Mouse (Mus musculus) gastrocnemius, postnatal 25 days (tissue): ENCODE measurements around the gene Gramd1c. TPM values are rescaled to one million over a fixed set of nuclear protein-coding genes. Genes with fewer than 3 reads are reported as not detected.

Source experiments
- DNase-seq: peaks from one replicate; pipeline ENCODE4 v3.0.0; 2022
- long read RNA-seq, 2 experiments: library from polyadenylated mRNA; stranded (forward); transcript quantifications; one replicate each; pipeline ENCODE4 v2.0.0; 2021
- total RNA-seq, 2 experiments: library from RNA; stranded (reverse); gene quantifications; 1 replicate in 1 of 2; 2 replicates in 1 of 2; pipeline ENCODE4 v1.2.3; 2021

The Gramd1c gene
- under 1 TPM; 0.28 to 0.29 TPM for total RNA-seq
- long read RNA-seq, experiment 1: 0 reads
- long read RNA-seq, experiment 2: 0 reads

DNA sequence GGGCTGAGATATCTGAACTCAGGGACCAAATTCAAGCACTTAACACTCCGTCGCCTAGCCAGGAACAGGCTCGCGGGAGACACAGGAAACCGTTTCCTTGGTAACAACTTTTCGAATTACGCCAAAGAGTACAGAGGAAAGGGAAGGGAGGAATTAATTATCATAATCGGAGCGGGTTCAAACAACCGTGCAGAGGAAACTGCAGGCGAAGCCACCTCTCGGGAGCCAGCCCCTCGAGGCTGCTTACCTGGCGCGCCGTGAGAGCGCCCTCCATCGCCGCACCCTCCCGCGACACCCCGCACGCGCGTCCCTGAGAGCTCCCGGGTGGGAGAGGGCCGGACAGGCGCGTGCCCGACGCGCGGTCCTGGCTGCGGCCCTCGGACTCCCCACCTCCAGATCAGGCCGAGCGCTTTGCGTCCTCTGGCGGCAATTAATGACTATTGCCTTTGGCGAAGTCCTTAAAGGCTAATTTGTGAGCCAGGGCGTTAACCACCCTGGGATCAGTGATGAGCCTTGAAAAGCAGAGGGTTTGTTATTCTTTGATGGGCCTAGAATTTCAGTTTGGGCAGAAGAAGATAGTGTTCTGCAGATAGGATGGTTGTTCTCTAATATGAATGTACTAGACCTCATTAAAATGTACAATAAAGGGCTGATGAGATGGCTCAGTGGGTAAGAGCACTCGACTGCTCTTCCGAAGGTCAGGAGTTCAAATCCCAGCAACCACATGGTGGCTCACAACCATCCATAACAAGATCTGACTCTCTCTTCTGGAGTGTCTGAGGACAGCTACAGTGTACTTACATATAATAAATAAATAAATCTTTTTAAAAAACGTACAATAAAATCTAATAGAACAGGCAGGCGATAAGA, at the start of gene Gramd1c:
Gene Gramd1c (minus strand): TSS at position 321 of the 870 bp plus-strand sequence.
- DNase-seq: peak; percentile 54

DNA sequence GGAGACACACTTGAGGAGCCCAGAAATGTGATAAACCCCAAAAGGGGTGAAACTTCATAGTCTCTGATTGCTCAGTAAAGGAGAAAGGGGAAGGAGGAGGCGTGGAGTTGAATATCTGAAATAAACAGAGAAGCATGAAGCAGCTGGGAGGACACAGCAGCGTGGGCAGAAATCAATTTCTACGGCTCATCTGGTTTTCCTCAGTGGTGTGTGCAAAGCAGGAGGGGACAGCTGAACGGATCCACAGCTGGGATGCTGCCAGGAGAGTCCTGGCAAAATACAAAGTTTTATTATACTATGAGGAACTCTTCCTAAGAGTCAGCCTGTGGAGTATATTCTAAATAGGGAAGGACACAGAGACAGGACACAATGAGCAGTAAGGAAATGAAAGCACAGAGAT, 45.9 kb upstream of the Gramd1c start:
- DNase-seq: no peak

DNA sequence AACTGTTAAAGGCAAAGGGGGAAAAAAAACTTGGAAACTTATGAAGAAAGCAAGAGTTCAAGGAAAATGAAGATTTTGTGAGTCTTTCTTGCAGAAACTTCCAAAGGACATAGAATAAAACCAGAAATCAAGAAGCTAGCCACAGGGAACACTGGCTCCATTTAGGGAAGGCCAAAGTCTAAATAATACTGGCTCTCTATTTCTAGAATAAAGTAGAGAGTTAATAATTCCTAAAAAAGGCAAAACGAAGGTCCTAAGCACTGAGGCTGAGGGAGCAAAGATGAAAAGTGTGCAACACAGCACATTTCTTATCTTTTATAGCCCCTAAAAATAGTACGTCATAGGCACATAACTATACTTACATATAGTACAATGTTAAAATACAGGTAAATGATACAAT, 42.1 kb upstream of the Gramd1c start:
- DNase-seq: no peak

DNA sequence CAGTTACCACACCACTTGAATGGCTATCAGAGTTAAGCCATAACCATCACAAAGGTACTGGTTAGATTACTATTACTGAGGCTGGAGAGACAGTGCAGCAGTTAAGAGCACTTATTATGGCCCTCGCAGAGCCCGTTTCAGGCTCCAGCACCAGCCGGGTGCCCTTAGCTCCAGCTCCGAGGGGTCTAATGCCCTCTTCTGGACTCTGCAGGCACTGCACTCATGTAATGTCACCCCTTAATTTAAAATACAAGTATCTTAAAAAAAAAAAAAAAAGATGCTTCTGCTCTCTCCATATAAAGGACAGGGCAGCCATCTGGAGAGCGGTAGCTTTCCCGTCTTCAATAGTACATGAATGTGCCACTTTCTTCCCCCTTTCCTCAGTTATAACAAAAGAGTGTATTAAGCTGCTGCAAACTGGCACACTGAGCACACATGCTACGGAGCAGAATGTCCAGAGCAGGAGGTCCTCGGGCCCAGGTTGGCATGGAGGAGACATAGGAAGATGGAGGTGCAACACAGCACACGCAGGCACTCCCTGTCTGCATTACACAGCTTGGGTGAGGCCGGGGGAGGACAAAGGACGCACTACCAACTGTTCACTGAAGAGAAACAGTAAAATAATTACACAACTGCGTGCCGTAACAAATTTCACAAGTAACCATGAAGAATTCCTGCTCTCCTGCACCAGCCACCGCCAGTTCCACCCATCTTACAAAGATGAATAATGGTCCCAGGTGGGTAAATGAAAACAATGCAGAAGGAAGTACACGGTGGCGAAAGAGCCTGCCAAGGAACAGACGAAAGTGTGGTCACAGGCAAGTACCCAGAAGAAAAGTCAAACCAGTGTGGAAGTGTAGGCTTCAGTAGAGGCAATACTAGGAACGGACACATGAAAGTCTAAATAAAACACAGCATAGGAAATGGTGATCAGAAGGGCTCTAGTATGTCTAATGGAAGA, 40.9 kb upstream of the Gramd1c start:
- DNase-seq: no peak

DNA sequence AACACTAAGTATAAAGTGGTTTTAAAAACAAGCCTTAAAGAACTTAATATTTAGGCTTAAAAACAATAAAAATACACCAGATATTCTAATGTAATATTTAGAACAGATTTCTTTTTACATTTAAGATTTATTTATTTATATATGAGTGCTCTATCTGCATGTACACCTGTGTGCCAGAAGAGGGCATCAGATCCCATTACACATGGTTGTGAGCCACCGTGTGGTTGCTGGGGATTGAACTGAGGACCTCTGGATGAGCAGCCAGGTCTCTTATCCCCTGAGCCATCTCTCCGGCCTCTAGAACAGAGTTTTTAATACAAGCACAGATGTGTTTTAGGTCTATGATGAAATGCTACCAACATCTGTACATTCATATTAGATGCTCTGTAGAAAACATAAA, 39.8 kb upstream of the Gramd1c start:
- DNase-seq: no peak

DNA sequence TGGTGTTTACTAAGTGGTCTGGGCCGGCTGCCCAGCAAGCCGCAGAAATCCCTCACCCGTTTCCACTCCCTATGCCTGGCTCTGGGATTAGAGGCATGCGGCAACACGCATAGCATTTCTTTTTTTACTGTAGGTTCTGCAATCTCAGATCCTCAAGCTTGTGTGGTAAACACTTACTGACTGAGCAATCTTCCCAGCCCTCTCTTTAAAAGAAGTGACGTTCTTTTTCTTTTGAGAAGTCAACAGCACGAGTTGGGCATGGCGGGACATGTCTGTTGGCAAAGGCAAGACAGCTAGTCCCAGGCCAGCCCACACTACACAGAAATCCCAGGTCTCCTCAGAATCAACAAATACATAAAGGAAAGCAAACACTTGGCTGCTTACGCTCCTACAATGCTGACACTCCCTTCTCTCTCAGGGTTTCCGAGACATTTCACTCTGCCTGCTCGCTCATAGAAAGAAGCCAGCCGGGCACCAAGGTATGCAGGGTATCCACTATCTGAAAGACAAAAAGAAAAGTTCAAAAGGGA, 38.1 kb upstream of the Gramd1c start:
- no peak for DNase-seq

DNA sequence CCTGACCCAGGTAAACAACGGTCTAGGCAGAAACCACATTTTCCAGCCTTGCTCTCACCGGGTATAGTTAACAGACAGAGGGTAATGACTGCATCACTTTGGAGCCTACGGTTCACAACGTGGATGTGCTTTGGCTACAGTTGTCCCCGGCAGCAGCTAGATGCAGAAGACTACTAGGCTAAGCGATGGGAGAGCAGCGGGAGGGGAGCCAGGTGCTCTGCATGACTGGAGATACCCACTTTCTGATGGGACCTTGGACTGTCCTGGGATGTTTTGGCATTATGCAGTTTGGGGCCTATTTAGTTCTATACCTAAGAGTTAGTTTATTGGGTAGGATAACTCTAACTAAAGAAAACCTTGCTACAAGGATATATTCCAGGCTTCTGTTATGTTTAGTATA, 36.2 kb upstream of the Gramd1c start:
- DNase-seq: no peak

DNA sequence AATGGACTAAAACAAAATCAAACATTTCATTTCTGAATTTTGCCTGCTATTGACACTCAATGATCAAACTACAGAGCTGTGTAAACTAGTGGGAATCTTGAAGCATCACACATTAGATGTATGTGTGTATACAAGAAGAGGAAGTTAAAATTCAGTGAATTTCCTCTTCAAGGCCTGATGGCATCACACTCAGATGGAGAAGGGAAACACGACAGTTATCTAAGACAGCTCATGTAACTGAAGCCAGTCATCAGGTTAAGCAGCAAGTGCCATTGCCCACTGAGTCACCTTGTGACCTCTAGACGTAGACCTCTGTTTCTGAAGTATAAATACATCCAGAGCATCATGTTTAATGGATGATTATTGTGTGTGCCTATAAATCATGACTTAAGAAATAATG, 24.5 kb upstream of the Gramd1c start:
- DNase-seq: no peak

DNA sequence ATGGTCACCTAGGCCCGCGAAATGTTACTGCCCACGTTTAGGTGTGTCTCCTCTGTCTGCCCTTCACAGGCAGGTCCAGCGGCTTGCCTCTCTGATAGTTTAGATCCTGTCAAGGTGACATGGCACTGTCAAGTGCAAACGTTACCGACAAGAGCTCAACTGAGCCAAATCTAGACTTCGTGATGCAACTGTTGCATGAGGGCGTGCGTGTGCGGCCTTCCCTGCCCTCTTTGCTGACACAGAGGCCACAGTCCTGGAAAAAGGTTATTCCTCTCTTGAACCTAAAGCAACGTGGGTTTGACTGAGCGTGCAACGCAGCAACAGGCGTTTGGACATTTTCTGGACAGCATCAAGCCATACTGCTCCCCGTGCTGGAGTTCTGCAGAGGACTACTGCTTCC, 1.8 kb downstream of the Gramd1c start:
- DNase-seq: no peak

DNA sequence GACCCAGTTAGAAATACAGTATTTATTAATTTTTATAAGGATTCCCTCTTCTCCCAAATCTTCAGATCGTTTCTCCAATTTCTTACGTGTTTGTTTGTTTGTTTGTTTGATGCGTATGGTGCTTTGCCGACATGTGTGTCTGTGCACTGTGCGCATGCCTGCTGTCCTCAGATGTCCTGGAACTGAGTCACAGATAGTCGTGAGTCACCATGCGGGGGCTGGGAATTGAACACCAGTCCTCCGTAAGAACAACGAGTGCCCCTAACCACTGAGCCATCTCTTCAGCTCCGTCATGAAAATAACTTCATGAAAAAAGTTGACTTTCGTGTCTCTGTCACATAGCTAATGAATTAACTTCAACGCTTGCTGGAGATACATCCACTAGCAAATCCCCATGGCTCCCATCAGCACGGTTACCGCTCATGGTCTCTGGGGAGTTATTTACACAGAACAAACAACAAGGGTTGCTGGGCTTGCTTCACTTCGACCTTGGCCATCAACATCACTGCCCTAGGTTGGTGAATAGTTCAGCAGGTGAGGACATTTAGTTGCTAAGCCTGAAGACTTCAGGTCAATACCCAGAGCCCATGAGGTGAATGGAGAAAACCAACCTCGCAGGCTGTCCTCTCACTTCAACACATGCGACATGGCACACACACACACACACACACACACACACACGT, 2.4 kb downstream of the Gramd1c start:
- DNase-seq: no peak

DNA sequence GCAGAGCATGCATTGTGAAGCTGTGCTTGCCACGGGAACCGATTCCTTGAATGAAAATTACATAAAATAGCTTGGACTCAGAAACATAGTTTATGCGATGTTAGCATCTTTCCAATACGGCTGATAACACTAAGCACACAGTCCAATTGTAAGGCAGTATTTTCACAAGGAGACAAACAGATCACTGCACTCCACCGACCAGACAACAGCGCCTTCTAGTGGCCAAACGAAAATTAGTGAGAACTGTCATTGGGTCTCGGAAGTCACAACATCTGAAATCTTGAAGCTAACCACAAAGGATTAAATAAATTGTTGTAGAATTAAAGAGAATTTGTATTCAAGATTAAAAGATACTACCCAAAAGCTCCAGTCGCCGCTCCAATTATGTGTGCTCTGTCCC, 4.4 kb downstream of the Gramd1c start:
- peak; percentile 19 for DNase-seq

DNA sequence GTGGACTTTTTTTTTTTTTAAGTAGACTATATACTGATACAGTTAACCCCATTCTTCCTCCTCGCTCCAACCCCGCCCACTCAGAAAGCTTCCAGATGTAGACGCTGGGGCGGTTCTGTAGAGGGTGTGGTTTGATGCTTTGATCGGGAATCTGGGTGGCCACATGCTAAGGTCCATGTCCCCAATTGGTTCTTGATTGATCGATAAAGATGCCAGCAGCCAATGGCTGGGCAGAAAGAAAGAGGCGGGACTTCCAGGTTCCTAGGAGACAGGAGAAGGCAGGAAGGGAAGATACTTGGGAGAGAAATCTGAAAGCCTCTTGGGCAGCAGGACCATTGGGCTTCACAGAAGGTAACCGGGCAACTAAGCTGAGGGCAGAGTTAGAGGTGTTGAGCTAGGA, 7.4 kb downstream of the Gramd1c start:
- no peak for DNase-seq

DNA sequence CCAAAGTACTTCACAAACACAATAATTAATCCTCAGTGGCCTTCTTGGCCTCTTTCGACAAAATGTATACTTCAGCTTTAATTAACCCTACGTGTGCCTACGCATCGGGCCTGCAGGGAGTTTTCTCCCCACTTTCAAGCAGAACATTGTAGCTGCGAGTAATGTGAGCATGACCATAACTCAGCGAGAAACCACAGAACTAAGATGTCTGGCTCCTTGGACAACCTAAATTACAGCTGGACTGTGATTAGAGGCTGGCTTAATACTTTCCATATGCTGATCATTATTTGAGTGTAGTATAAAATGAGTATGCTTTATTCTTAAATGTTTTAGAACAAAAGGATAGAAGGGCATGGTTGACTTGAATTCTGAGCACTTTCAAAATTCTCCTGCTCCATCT, 9.9 kb downstream of the Gramd1c start:
- no peak for DNase-seq

DNA sequence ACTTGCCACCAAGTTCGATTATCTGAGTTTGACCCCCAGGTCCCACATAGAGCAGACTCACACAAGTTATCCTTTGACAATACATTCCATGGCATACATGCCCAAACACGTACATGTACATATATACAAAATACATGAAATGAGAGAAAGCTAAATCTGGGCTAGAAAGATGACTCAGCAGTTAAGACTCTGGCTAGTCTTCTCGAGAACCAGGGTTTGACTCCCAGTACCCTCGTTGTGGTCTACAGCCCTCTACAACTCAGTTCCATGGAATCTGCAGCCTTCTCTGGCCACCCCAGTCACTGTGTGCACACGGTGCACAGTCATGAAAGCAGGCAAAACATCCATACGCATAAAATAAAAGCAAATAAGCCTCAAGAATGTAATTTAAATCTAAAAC, 10.8 kb downstream of the Gramd1c start:
- no peak for DNase-seq

DNA sequence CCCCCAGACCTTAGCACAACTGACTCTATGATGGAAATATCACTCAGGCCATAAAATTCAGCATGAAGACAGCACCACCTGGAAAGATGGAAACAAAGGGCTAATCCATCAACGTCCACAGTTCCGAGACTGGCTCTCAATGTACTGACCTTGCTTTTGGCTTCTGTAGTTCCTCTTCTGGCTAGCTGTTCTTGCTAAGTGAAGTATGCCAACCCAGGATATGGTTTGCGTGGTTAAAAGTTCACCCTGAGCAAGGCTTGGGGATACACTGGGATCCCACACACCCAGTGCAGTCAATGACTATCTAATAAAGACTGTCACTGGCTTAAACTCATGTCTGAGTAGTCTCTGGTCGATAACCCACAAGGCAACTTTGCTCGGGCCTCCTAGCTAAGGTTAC, 13.0 kb downstream of the Gramd1c start:
- no peak for DNase-seq

DNA sequence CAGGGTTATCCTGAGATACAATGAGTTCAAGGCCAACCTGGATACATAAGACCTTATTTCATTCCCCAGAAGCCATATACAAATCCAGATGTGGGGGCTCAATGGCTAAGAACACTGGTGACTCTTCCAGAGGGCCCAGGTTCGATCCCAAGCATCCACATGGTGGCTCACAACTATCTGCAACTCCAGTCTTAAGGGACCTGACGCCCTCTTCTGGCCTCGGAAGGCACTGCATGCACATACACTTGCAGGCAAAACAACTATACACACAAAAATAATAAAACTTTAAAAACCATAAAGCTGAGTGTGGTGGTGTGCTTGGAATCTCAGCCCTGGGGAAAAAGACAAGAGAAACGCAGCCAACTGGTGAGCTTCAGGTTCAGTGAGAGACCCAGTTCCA, 24.0 kb downstream of the Gramd1c start:
- DNase-seq: no peak

DNA sequence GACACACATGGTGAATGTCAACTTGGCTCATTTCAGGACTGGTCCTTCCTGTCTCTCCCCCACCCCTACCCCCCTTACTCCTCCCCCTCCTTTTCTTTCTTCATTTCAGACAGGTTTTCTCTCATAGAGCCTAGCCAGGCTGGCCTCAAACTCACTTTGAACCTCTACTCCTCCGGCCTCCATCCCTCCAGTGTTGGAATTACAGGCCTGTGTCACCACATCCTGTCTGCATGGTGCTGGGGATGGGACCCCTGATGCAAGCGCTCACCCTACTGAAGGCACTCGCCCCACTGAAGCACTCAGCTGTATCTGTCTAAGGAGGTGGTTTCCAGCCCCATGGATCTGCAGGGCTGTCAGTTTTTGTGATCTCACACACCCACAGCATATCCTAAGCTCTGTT, 27.9 kb downstream of the Gramd1c start:
- no peak for DNase-seq

DNA sequence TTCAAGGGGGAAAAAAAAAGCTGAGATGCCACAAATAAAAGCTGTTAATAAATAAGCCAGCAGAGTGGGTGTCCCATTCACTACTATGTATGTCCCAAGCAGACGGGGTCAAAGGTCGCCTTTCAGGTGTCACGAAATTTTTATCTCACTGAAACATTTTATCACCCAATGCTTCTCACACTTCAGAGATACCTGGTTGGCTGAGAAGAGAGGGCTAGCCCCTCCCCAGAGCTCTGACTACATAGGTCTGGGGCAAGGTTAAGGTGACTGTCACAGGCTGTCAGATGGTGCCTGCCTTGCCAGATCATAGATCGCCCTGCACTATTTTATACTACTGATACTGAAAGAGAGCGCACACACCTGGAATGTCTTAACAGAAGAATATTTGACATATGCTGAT, 29.8 kb downstream of the Gramd1c start:
- DNase-seq: no peak

DNA sequence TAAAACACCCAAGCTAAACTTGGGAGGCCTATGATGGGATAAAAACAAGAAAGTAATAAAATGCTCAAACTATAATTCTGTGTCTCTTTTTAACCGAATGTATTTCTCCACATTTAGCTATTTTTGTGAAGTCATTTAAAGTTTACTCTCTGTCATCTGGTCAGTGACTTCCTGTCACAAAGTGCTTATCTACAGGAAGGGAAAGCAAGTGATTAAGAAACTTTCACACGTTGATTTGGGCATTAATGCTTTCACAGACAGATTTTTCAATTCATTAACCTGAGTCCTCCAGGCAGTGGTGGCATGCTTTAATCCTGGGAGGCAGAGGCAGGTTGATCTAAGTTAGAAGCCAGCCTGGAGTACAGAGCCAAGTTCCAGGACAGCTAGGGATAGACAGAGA, 33.9 kb downstream of the Gramd1c start:
- no peak for DNase-seq

DNA sequence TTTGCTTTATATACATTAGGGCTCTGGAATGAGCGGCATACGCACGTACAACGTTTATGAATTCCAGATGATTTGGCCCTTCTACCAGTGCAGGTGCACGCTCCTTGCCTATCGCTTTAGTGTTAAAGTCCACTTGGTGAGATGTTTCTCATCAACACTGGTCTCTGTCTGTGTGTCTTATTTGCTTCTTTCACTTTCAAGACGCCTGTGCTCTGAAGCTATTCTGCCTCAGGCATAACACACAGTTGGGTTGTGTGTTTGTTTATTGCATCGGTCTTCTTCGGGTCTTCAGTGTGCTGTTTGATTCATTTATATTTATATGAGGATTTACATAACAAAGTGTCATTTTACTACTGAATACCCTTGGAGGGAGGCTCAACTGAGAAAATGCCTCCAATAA, 36.3 kb downstream of the Gramd1c start:
- DNase-seq: no peak

DNA sequence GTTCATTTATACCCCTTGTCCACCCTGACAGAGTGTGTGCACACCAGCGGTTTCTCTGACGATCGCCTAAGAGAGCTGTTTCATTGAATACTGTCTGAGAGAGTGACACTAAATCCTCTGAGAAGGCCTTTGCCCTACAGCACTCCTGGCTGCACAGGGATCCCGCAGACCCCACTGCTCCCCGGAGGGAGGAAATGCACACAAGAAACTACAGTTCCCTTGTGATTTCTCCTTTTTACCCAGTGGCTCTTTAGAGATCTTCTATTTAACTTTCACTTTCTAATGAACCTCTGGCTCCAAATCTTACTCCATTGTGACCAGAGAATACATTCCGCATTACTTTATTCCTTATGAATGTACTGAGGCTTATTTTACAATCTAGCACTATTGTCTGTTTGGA, 36.9 kb downstream of the Gramd1c start:
- no peak for DNase-seq

DNA sequence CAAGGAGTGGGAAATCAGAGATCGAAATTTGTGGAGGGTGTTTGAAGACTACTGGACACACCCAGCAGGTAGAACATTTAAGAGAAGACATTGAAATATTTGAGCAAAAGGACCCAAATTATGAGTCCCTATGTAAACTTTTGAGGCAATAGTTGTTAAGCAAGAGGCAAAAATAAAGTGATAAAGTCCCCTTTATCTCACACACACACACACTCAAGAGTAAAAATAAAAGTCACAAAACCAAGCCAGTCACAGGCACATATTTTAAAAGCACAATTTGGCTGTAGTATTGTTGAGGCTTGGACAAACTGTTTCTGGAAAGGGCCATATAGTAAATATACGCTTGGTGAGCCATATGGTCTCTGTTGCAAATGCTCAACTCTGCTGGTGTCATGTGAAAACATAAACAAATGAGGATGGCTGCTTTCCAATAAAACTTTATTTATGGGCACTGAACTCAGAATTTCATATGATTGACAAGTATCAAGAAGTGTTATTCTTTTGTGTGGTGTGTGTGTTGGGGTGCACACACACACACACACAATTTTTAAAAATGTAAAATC, 44.1 kb downstream of the Gramd1c start:
- no peak for DNase-seq
